13 mouse cellular contexts compared by ENCODE assay signal in genomic region chr9:103382989-103383388, GRCm38 (mm10).
"Had no signal": no experiment of that assay in that cellular context is flagged by ENCODE, and none has a peak within 500 bp of the region (broad histone marks: within the 10 kb centered on the region; RNA-seq: fewer than 3 reads in every experiment).

No protein-coding gene starts in this region.

- H3K9me3 ChIP-seq: limb, embryonic 13.5 days; midbrain, embryonic 13.5 days; neural tube, embryonic 12.5 days had no signal

- DNase-seq: kidney, adult 11 months; kidney, adult 9 months; kidney, postnatal 10 days; left cerebral cortex, postnatal 4 days; lung, postnatal 10 days; right cerebral cortex, postnatal 4 days; spleen, adult 18-20 months; thymus, adult 18-20 months; thymus, postnatal 14 days had no signal

- H3K27me3 ChIP-seq: limb, embryonic 13.5 days; midbrain, embryonic 13.5 days; neural tube, embryonic 12.5 days had no signal

- H3K4me2 ChIP-seq: limb, embryonic 13.5 days; midbrain, embryonic 13.5 days; neural tube, embryonic 12.5 days had no signal

- ATAC-seq: midbrain, embryonic 13.5 days had no signal

- H3K36me3 ChIP-seq: limb, embryonic 13.5 days; midbrain, embryonic 13.5 days; neural tube, embryonic 12.5 days had no signal

- H3K4me3 ChIP-seq: limb, embryonic 13.5 days; midbrain, embryonic 13.5 days; neural tube, embryonic 12.5 days had no signal

- H3K27ac ChIP-seq: limb, embryonic 13.5 days; liver, embryonic 14.5 days; midbrain, embryonic 13.5 days; neural tube, embryonic 12.5 days had no signal

- H3K9ac ChIP-seq: limb, embryonic 13.5 days; liver, embryonic 14.5 days; midbrain, embryonic 13.5 days; neural tube, embryonic 12.5 days had no signal
